Mouse (Mus musculus) spleen, postnatal 14 days (tissue): ENCODE data around the gene Bola3.

ENCODE experiments used
- DNase-seq, 2 experiments: peaks; one replicate each; pipeline ENCODE4 v3.0.0; 2021 to 2022; ENCODE audit warnings: low spot score in 2 of 2

Gene Bola3

GRCm38 (mm10) chr6:83347916-83348315 is 1.0 kb upstream of the Bola3 start:
- DNase-seq, result no peak

DNA sequence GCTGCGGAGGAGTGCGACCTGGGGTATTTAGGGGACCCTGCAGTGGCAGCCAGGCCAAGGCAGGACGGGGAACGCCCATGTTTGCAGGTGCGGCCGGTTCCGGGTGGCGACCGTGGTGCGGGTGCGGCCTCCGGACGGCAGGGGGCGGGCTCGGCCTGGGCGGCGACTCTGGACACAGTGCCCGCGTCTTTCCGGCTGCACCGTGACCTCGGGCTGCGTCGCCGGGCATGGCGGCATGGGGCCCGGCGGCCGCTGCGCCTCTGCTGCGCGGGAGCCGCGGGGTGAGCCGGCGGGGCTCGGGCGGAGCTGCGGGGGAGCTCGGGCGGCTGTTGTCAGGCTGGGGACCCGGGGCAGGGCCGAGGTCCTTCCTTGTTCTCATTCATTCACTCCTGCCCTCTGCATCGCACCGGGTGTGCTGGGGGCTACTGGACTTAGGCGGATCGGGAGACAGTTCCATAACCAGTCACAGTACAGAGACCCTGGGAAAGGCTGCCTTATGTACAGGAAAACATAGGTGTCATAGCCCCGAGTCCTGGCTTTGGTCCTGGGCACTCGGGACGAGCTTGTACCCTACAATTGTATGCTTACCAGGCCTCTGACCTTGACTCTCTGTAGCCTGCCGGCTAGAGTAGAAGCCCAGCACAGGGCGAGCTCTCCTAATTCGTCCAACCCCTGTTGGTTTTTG is 469 bp downstream of the Bola3 start:
- DNase-seq, result peak; percentile 97 to 99

GRCm38 (mm10) chr6:83350172-83350571 is 1.2 kb downstream of the Bola3 start:
- no peak for DNase-seq

DNA sequence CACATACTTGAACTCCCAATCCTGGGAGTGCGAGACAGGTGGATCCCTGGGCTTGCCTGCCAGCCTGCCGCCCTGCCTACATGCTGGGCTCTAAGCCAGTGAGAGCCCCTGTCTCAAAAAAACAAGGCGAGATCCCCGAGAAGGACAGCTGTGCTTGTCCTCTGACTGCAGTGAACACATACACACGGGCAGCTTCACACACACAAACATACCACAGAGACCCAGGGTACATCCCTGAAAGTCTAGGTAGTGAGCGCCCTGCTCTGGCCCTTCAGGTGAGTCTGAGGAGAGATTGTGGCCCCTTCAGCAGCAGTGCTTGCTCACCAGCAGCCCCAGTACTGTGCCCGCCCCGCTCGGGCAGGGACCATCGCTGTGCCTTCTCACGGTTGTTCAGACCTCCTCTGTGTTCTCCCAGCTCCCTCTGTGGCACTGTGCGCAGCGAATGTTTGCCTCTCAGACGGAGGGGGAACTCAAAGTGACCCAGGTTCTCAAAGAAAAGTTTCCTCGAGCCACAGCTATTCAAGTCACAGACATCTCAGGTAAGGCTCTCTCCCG is 2.0 kb downstream of the Bola3 start:
- no peak for DNase-seq

- DNase-seq, result peak; percentile 54 to 65
These were observed 2.7 kb downstream of the Bola3 start for GRCm38 (mm10) chr6:83351490-83352160.

DNA sequence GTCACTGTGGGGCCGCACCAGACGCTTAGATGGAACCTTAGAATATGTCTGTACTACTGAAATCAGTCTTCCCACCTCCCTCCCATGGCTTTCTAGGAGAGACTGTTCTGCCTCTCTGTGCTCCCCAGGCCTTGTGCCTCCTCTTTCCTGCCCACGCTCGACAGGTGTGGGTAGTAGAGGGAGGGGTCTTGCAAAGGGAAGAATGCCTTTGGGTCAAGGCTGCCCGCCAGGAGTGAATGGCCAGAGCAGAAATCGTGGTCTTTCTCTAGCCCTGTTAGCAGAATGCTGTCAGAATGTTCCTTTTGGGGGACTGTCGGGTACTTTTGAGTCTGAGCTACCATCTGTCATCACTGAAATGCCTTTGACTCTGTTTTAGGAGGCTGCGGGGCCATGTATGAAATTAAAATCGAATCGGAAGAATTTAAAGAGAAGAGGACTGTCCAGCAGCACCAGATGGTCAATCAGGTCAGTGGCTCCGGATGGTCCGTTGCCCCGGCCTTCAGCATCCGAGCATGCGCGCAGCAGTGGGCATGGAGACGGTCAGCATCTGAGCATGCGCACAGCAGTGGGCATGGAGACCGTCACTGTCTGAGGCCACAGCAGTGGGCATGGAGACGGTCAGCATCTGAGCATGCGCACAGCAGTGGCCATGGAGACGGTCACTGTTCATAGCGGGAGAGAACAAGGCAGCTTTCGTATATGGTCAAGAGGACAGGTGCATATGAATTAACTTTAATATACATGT is 3.9 kb downstream of the Bola3 start:
- no peak for DNase-seq

DNA sequence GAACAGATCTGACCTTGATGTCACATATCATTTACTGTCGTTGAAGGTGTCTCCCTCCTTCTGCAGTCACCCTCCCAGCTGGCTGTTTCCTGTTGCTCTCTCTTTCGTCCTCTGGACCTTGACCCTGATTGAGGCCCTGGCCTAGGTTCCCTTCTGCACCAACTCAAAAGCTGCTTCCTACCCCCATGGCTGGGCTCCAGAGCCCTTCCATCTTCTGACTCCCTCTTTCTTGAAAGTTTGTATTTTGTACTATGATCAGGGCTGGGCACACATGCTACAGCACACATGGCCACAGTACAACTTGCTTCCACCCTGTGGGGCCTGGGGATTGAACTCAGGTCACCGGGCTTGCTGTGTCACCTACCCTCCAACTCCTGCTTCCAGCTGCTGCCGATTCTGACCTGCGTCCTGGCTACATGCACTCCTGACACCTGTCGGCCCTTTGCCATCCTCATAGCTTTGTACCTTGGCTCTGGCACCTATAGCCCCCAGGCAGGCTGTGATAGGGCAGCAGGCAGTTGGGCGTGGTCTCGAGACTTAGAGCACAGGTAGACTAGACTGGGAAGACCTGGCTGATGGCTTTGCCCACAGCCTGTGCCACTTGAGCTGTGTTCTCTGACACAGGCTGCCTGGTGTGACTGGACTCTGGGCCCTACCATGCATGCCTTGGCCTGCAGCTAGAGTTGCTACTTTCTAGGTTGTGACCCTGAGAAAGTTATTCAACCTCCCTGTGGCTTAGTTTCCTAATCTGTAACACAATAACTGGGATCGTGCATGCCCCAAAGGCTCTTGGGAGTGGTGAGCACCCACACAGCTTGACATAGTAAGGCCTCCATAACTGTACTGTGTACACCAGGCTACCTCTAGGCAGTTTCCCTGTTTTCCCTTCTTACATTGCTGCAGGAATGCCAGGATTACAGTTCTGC is 6.2 kb downstream of the Bola3 start:
- no peak for DNase-seq

DNA sequence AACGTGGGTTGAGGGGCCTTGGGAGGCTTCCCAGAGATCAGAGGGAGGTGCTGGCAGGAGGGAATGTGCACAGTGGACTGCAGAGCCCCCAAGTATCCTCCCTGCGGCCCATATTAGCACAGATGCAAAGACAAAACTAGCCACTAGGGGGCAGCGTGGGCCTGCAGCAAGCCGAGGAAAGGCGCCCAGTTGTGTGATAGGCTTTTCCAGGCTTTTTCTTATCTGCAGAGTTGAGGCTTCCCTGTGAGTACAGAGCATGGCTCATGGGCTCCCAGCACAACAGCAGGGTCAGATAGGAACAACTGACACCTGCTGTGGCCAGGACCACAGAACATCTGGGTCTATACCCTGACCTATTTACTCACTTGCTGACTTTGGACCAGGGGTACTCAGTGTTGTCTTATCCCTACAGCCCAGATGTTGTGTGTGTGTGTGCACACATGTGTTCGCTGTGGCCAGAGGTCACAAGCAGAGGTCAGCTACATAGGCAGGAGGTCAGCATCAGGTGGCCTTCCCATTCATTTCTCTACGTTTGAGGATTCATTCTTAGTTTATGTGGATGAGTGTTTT is 7.7 kb downstream of the Bola3 start:
- peak; percentile 79 to 87 for DNase-seq

DNA sequence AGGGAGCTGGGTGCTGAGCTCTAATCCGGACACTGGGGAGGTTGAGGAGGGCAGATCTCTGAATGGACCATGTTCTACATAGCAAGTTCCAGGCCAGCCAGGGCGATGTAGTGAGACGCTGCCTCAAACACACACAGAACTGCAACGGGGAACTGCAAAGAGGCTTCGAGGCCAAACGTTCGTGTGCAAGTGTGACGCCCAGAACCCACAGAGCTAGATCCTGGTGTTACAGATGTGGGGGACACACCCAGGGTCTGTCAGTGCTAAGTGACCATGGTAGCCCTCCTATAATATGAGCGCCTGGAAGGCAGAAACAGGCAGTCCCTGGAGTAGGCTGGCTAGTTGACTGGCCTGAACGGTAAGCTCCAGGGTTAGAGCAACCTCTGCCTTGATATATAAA is 8.5 kb downstream of the Bola3 start:
- no peak for DNase-seq

- DNase-seq, result no peak
These were observed 12.7 kb downstream of the Bola3 start for GRCm38 (mm10) chr6:83361523-83362248.

- no peak for DNase-seq
These were observed 14.1 kb downstream of the Bola3 start for GRCm38 (mm10) chr6:83363075-83363474.

GRCm38 (mm10) chr6:83370316-83370965 is 21.5 kb downstream of the Bola3 start:
- no peak for DNase-seq

- DNase-seq, result no peak
These were observed 22.4 kb downstream of the Bola3 start for GRCm38 (mm10) chr6:83371350-83371749.

- DNase-seq, result no peak
These were observed 24.9 kb downstream of the Bola3 start for GRCm38 (mm10) chr6:83373704-83374300.

- peak; percentile 60 to 70 for DNase-seq
These were observed 32.9 kb downstream of the Bola3 start for GRCm38 (mm10) chr6:83381510-83382491.

DNA sequence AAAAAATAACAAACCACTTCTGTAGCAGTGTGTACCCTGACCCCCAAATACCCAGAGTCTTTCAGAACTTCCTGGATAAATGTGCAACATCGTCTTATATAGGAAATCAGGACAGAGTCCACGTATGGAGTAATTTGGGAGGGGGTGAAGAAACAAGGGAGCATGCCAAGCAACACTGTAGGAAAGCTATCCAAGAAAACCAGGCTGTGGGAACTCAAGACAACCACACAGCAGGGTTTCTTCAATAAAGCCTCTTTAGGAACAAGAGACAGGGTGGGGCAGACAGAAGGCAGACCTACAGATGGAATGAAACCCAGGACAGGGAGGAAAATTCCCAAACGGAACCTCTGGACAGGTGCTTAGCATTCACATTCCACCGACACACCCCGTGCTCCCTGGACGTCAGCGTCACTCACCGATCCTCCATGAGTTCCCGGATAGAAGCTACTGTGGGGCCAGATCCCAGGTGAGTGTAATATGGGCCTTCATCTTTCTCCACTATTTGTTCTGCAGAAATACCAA is 36.7 kb downstream of the Bola3 start:
- DNase-seq, result no peak

- no peak for DNase-seq
These were observed 43.3 kb downstream of the Bola3 start for GRCm38 (mm10) chr6:83392166-83392780.

DNA sequence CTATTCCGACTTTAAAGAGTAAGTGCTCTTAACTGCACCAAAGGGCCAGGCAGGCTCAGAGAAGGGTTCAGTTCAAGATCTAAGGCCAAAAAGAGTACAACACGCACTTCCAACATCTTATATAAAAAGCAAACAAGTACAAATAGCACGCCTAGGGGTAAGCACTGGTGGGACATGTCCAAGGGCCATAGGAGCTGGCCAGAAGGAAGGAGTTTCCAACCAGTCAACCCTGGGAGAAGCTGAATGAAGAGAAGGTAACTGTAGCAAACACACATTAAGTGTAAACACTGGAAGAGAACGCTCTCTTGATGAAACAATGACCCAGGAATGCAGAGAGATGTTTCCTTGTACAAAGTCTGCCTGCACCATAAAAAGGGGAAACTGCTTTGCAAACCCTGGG is 45.2 kb downstream of the Bola3 start:
- no peak for DNase-seq
